Mouse (Mus musculus): ENCODE measurements around the gene Acot4. TPM values are rescaled to one million over a fixed set of nuclear protein-coding genes. Genes with fewer than 3 reads are reported as not detected.
"Not testable (repeated sequence)": the region's sequence is repeated elsewhere in the genome, so short reads cannot be mapped to it uniquely, and the experiment has no call there.

Acot4 gene
- total and polyA plus RNA-seq, 2 experiments = 43.4 to 44.7 TPM

GRCm38 (mm10) chr12:84071696-84072095 is 33.5 kb downstream of the Acot4 start:
- 91% methylated on average over 2 of the region's 2 CpGs for WGBS
- no peak overlapping the region for H3K4me3 ChIP-seq (ENCODE audit: insufficient read depth, low read depth, low read length)
- no peak overlapping the region for H3K27ac ChIP-seq (replicated peaks; ENCODE audit: insufficient read depth, low read depth, low read length)
- no peaks in the 10 kb centered on the region for H3K36me3 ChIP-seq (ENCODE audit: control insufficient read depth, insufficient read depth, low read length)
- TF ChIP-seq CTCF (IDR thresholded peaks at IDR 0.05; ENCODE audit: low read depth, low read length) = no peak
- TF ChIP-seq POLR2A (IDR thresholded peaks at IDR 0.05; ENCODE audit: extremely low read depth, insufficient read depth, low read length) = no peak
- H3K4me1 ChIP-seq (ENCODE audit: control insufficient read depth, insufficient read depth, low read length) = peaks cover 11% of the 10 kb centered on the region
- DNase-seq (ENCODE audit: extremely low read depth, low read depth, low spot score) = no peak
- 0 out of 2 replicates have a peak, but pooled peaks cover 3% of the 10 kb centered on the region for H3K27me3 ChIP-seq (ENCODE audit: control insufficient read depth, insufficient read depth, low read length)
- no peaks in the 10 kb centered on the region for H3K79me2 ChIP-seq (ENCODE audit: control insufficient read depth, insufficient read depth, low read length)
- H3K9ac ChIP-seq (ENCODE audit: low read depth, low read length) = no peak overlapping the region

GRCm38 (mm10) chr12:84077371-84077990 is 39.3 kb downstream of the Acot4 start:
- 96% methylated on average over 4 of the region's 4 CpGs for WGBS
- Histone ChIP-seq H3K36me3 (ENCODE audit: control insufficient read depth, insufficient read depth, low read length) (no peaks in the 10 kb centered on the region), H3K4me3 (ENCODE audit: insufficient read depth, low read depth, low read length) (no peak overlapping the region), H3K27ac (replicated peaks; ENCODE audit: insufficient read depth, low read depth, low read length) (no peak overlapping the region), H3K4me1 (ENCODE audit: control insufficient read depth, insufficient read depth, low read length) (no peaks in the 10 kb centered on the region), H3K9ac (ENCODE audit: low read depth, low read length) (no peak overlapping the region), H3K79me2 (ENCODE audit: control insufficient read depth, insufficient read depth, low read length) (no peaks in the 10 kb centered on the region), H3K27me3 (ENCODE audit: control insufficient read depth, insufficient read depth, low read length) (no peaks in the 10 kb centered on the region)
- TF ChIP-seq POLR2A (IDR thresholded peaks at IDR 0.05; ENCODE audit: extremely low read depth, insufficient read depth, low read length) = no peak
- no peak for TF ChIP-seq CTCF (IDR thresholded peaks at IDR 0.05; ENCODE audit: low read depth, low read length)
- DNase-seq (ENCODE audit: extremely low read depth, low read depth, low spot score) = no peak

GRCm38 (mm10) chr12:84083842-84084241 is 45.7 kb downstream of the Acot4 start:
- DNase-seq (ENCODE audit: extremely low read depth, low read depth, low spot score) = no peak
- TF ChIP-seq CTCF (IDR thresholded peaks at IDR 0.05; ENCODE audit: low read depth, low read length) (no peak), POLR2A (IDR thresholded peaks at IDR 0.05; ENCODE audit: extremely low read depth, insufficient read depth, low read length) (no peak)
- no peaks in the 10 kb centered on the region for H3K27me3 ChIP-seq (ENCODE audit: control insufficient read depth, insufficient read depth, low read length)
- H3K27ac ChIP-seq (replicated peaks; ENCODE audit: insufficient read depth, low read depth, low read length) = no peak overlapping the region
- 34% methylated on average over 2 of the region's 2 CpGs for WGBS
- no peaks in the 10 kb centered on the region for H3K36me3 ChIP-seq (ENCODE audit: control insufficient read depth, insufficient read depth, low read length)
- no peaks in the 10 kb centered on the region for H3K79me2 ChIP-seq (ENCODE audit: control insufficient read depth, insufficient read depth, low read length)
- H3K4me3 ChIP-seq (ENCODE audit: insufficient read depth, low read depth, low read length) = no peak overlapping the region
- H3K4me1 ChIP-seq (ENCODE audit: control insufficient read depth, insufficient read depth, low read length) = no peaks in the 10 kb centered on the region
- no peak overlapping the region for H3K9ac ChIP-seq (ENCODE audit: low read depth, low read length)

GRCm38 (mm10) chr12:84084581-84084980 is 46.4 kb downstream of the Acot4 start:
- no peak for DNase-seq (ENCODE audit: extremely low read depth, low read depth, low spot score)
- no peak overlapping the region for H3K27ac ChIP-seq (replicated peaks; ENCODE audit: insufficient read depth, low read depth, low read length)
- WGBS = 52% methylated on average over 4 of the region's 4 CpGs
- no peaks in the 10 kb centered on the region for H3K36me3 ChIP-seq (ENCODE audit: control insufficient read depth, insufficient read depth, low read length)
- no peak overlapping the region for H3K4me3 ChIP-seq (ENCODE audit: insufficient read depth, low read depth, low read length)
- TF ChIP-seq POLR2A (IDR thresholded peaks at IDR 0.05; ENCODE audit: extremely low read depth, insufficient read depth, low read length) (no peak), CTCF (IDR thresholded peaks at IDR 0.05; ENCODE audit: low read depth, low read length) (no peak)
- H3K27me3 ChIP-seq (ENCODE audit: control insufficient read depth, insufficient read depth, low read length) = no peaks in the 10 kb centered on the region
- no peak overlapping the region for H3K9ac ChIP-seq (ENCODE audit: low read depth, low read length)
- H3K4me1 ChIP-seq (ENCODE audit: control insufficient read depth, insufficient read depth, low read length) = no peaks in the 10 kb centered on the region
- H3K79me2 ChIP-seq (ENCODE audit: control insufficient read depth, insufficient read depth, low read length) = no peaks in the 10 kb centered on the region

- H3K4me1 ChIP-seq (ENCODE audit: control insufficient read depth, insufficient read depth, low read length); H3K4me3 ChIP-seq (ENCODE audit: insufficient read depth, low read depth, low read length); H3K9ac ChIP-seq (ENCODE audit: low read depth, low read length); H3K79me2 ChIP-seq (ENCODE audit: control insufficient read depth, insufficient read depth, low read length); H3K27ac ChIP-seq (replicated peaks; ENCODE audit: insufficient read depth, low read depth, low read length); DNase-seq (ENCODE audit: extremely low read depth, low read depth, low spot score); H3K36me3 ChIP-seq (ENCODE audit: control insufficient read depth, insufficient read depth, low read length); H3K27me3 ChIP-seq (ENCODE audit: control insufficient read depth, insufficient read depth, low read length): not testable (repeated sequence)
- 92% methylated on average over 5 of the region's 5 CpGs for WGBS
Observed at GRCm38 (mm10) chr12:84094666-84095065, 56.5 kb downstream of the Acot4 start.

Other genes starting within 250 kb of the Acot4 start
- 20.2 and 21.3 TPM in 2 replicates for gene Numb, start 116.4 kb upstream of the Acot4 start, total RNA-seq (2014; rRNA removed)
- gene Numb, start 116.4 kb upstream of the Acot4 start, polyA plus RNA-seq (2012; rRNA removed) = 38.5 and 46.7 TPM in 2 replicates
- gene Riox1, start 87.8 kb upstream of the Acot4 start, total RNA-seq (2014; rRNA removed) = 3.7 and 4.0 TPM in 2 replicates
- gene Riox1, start 87.8 kb upstream of the Acot4 start, polyA plus RNA-seq (2012; rRNA removed) = 5.5 and 7.7 TPM in 2 replicates
- not detected in 2 replicates for gene Heatr4, start 53.5 kb upstream of the Acot4 start, total RNA-seq (2014; rRNA removed)
- not detected in 2 replicates for gene Heatr4, start 53.5 kb upstream of the Acot4 start, polyA plus RNA-seq (2012; rRNA removed)
- gene Acot2, start 50.5 kb upstream of the Acot4 start, total RNA-seq (2014; rRNA removed) = 10.1 and 11.2 TPM in 2 replicates
- gene Acot2, start 50.5 kb upstream of the Acot4 start, polyA plus RNA-seq (2012; rRNA removed) = 7.9 and 8.6 TPM in 2 replicates
- 26.1 and 30.8 TPM in 2 replicates for gene Acot1, start 28.9 kb upstream of the Acot4 start, total RNA-seq (2014; rRNA removed)
- 24.5 and 40.9 TPM in 2 replicates for gene Acot1, start 28.9 kb upstream of the Acot4 start, polyA plus RNA-seq (2012; rRNA removed)
- not detected in 2 replicates for gene Gm49366, start 556 bp downstream of the Acot4 start, total RNA-seq (2014; rRNA removed)
- gene Gm49366, start 556 bp downstream of the Acot4 start, polyA plus RNA-seq (2012; rRNA removed) = not detected in 2 replicates
- 45.4 and 58.2 TPM in 2 replicates for gene Acot3, start 13.8 kb downstream of the Acot4 start, total RNA-seq (2014; rRNA removed)
- 33.7 and 59.9 TPM in 2 replicates for gene Acot3, start 13.8 kb downstream of the Acot4 start, polyA plus RNA-seq (2012; rRNA removed)
- gene Acot5, start 30.9 kb downstream of the Acot4 start, total RNA-seq (2014; rRNA removed) = not detected in 2 replicates
- gene Acot5, start 30.9 kb downstream of the Acot4 start, polyA plus RNA-seq (2012; rRNA removed) = 0.06 TPM in 1 of 2 replicates, not detected in the other
- gene Acot6, start 62.3 kb downstream of the Acot4 start, total RNA-seq (2014; rRNA removed) = 0.74 and 1.1 TPM in 2 replicates
- gene Acot6, start 62.3 kb downstream of the Acot4 start, polyA plus RNA-seq (2012; rRNA removed) = 0.97 and 1.1 TPM in 2 replicates
- gene Dnal1, start 76.0 kb downstream of the Acot4 start, total RNA-seq (2014; rRNA removed) = 0.40 and 0.46 TPM in 2 replicates
- gene Dnal1, start 76.0 kb downstream of the Acot4 start, polyA plus RNA-seq (2012; rRNA removed) = 0.29 and 0.38 TPM in 2 replicates
- gene Pnma1, start 110.1 kb downstream of the Acot4 start, total RNA-seq (2014; rRNA removed) = 0.18 and 0.20 TPM in 2 replicates
- gene Pnma1, start 110.1 kb downstream of the Acot4 start, polyA plus RNA-seq (2012; rRNA removed) = not detected in 2 replicates
- 2.3 and 3.2 TPM in 2 replicates for gene Elmsan1, start 180.5 kb downstream of the Acot4 start, total RNA-seq (2014; rRNA removed)
- 3.4 and 3.8 TPM in 2 replicates for gene Elmsan1, start 180.5 kb downstream of the Acot4 start, polyA plus RNA-seq (2012; rRNA removed)
- gene Ptgr2, start 246.9 kb downstream of the Acot4 start, total RNA-seq (2014; rRNA removed) = 61.9 and 75.3 TPM in 2 replicates
- 16.3 and 18.5 TPM in 2 replicates for gene Ptgr2, start 246.9 kb downstream of the Acot4 start, polyA plus RNA-seq (2012; rRNA removed)